Mouse (Mus musculus): ENCODE data around the gene Fam229b. TPM values are rescaled to one million over a fixed set of nuclear protein-coding genes. Genes with fewer than 3 reads are reported as not detected.

The Fam229b gene
- polyA plus RNA-seq, 1 experiment, result 7.2 TPM

- Histone ChIP-seq H3K27me3 (replicated peaks; ENCODE audit: control insufficient read depth, insufficient read depth, low read length) (no peaks in the 10 kb centered on the region), H3K4me1 (ENCODE audit: control insufficient read depth, insufficient read depth, low read length) (no peaks in the 10 kb centered on the region), H3K4me3 (ENCODE audit: insufficient read depth, low read depth, low read length) (no peak overlapping the region), H3K36me3 (ENCODE audit: control insufficient read depth, insufficient read depth, low read length) (no peaks in the 10 kb centered on the region), H3K27ac (ENCODE audit: insufficient read depth, low read depth, low read length) (no peak overlapping the region)
- no peak for DNase-seq
- TF ChIP-seq POLR2A (IDR thresholded peaks at IDR 0.05; ENCODE audit: low read depth, low read length) (no peak), CTCF (conservative IDR thresholded peaks at IDR 0.05; ENCODE audit: insufficient read depth, insufficient read length, low read depth, low read length) (no peak)
- WGBS, result 95% methylated on average over 1 of the region's 1 CpGs
Observed at GRCm38 (mm10) chr10:39161406-39161805, 27.7 kb upstream of the Fam229b start.

GRCm38 (mm10) chr10:39158306-39158705, 24.6 kb upstream of the Fam229b start:
- WGBS, result 78% methylated on average over 12 of the region's 12 CpGs
- DNase-seq, result no peak
- TF ChIP-seq POLR2A (IDR thresholded peaks at IDR 0.05; ENCODE audit: low read depth, low read length) (no peak), CTCF (conservative IDR thresholded peaks at IDR 0.05; ENCODE audit: insufficient read depth, insufficient read length, low read depth, low read length) (no peak)

GRCm38 (mm10) chr10:39157321-39157720, 23.6 kb upstream of the Fam229b start:
- 96% methylated on average over 1 of the region's 1 CpGs for WGBS
- DNase-seq, result no peak
- H3K27me3 ChIP-seq (replicated peaks; ENCODE audit: control insufficient read depth, insufficient read depth, low read length), result no peaks in the 10 kb centered on the region

More at GRCm38 (mm10) chr10:39158306-39158705, 24.6 kb upstream of the Fam229b start:
- no peak overlapping the region for H3K27ac ChIP-seq (ENCODE audit: insufficient read depth, low read depth, low read length)
- no peaks in the 10 kb centered on the region for H3K27me3 ChIP-seq (replicated peaks; ENCODE audit: control insufficient read depth, insufficient read depth, low read length)
- H3K36me3 ChIP-seq (ENCODE audit: control insufficient read depth, insufficient read depth, low read length), result no peaks in the 10 kb centered on the region
- H3K4me1 ChIP-seq (ENCODE audit: control insufficient read depth, insufficient read depth, low read length), result no peaks in the 10 kb centered on the region
- H3K4me3 ChIP-seq (ENCODE audit: insufficient read depth, low read depth, low read length), result no peak overlapping the region

GRCm38 (mm10) chr10:39156719-39157118, 23.0 kb upstream of the Fam229b start:
- no peak for DNase-seq
- 79% methylated on average over 5 of the region's 5 CpGs for WGBS
- H3K4me3 ChIP-seq (ENCODE audit: insufficient read depth, low read depth, low read length), result no peak overlapping the region

More at GRCm38 (mm10) chr10:39157321-39157720, 23.6 kb upstream of the Fam229b start:
- no peak for TF ChIP-seq CTCF (conservative IDR thresholded peaks at IDR 0.05; ENCODE audit: insufficient read depth, insufficient read length, low read depth, low read length)
- TF ChIP-seq POLR2A (IDR thresholded peaks at IDR 0.05; ENCODE audit: low read depth, low read length), result no peak
- no peaks in the 10 kb centered on the region for H3K36me3 ChIP-seq (ENCODE audit: control insufficient read depth, insufficient read depth, low read length)
- no peaks in the 10 kb centered on the region for H3K4me1 ChIP-seq (ENCODE audit: control insufficient read depth, insufficient read depth, low read length)
- no peak overlapping the region for H3K4me3 ChIP-seq (ENCODE audit: insufficient read depth, low read depth, low read length)
- no peak overlapping the region for H3K27ac ChIP-seq (ENCODE audit: insufficient read depth, low read depth, low read length)

GRCm38 (mm10) chr10:39142216-39142615, 8.5 kb upstream of the Fam229b start:
- TF ChIP-seq CTCF (conservative IDR thresholded peaks at IDR 0.05; ENCODE audit: insufficient read depth, insufficient read length, low read depth, low read length) (no peak), POLR2A (IDR thresholded peaks at IDR 0.05; ENCODE audit: low read depth, low read length) (no peak)
- 93% methylated on average over 12 of the region's 12 CpGs for WGBS
- H3K27ac ChIP-seq (ENCODE audit: insufficient read depth, low read depth, low read length), result no peak overlapping the region
- no peak overlapping the region for H3K4me3 ChIP-seq (ENCODE audit: insufficient read depth, low read depth, low read length)
- H3K27me3 ChIP-seq (replicated peaks; ENCODE audit: control insufficient read depth, insufficient read depth, low read length), result no peaks in the 10 kb centered on the region
- no peaks in the 10 kb centered on the region for H3K36me3 ChIP-seq (ENCODE audit: control insufficient read depth, insufficient read depth, low read length)
- no peaks in the 10 kb centered on the region for H3K4me1 ChIP-seq (ENCODE audit: control insufficient read depth, insufficient read depth, low read length)
- no peak for DNase-seq

More at GRCm38 (mm10) chr10:39156719-39157118, 23.0 kb upstream of the Fam229b start:
- Histone ChIP-seq H3K27ac (ENCODE audit: insufficient read depth, low read depth, low read length) (no peak overlapping the region), H3K27me3 (replicated peaks; ENCODE audit: control insufficient read depth, insufficient read depth, low read length) (no peaks in the 10 kb centered on the region), H3K36me3 (ENCODE audit: control insufficient read depth, insufficient read depth, low read length) (no peaks in the 10 kb centered on the region), H3K4me1 (ENCODE audit: control insufficient read depth, insufficient read depth, low read length) (no peaks in the 10 kb centered on the region)
- TF ChIP-seq POLR2A (IDR thresholded peaks at IDR 0.05; ENCODE audit: low read depth, low read length), result no peak
- TF ChIP-seq CTCF (conservative IDR thresholded peaks at IDR 0.05; ENCODE audit: insufficient read depth, insufficient read length, low read depth, low read length), result no peak

GRCm38 (mm10) chr10:39141401-39141800, 7.7 kb upstream of the Fam229b start:
- H3K36me3 ChIP-seq (ENCODE audit: control insufficient read depth, insufficient read depth, low read length), result no peaks in the 10 kb centered on the region
- H3K27me3 ChIP-seq (replicated peaks; ENCODE audit: control insufficient read depth, insufficient read depth, low read length), result no peaks in the 10 kb centered on the region
- TF ChIP-seq POLR2A (IDR thresholded peaks at IDR 0.05; ENCODE audit: low read depth, low read length), result no peak
- no peak for TF ChIP-seq CTCF (conservative IDR thresholded peaks at IDR 0.05; ENCODE audit: insufficient read depth, insufficient read length, low read depth, low read length)
- H3K4me1 ChIP-seq (ENCODE audit: control insufficient read depth, insufficient read depth, low read length), result no peaks in the 10 kb centered on the region
- DNase-seq, result no peak
- H3K27ac ChIP-seq (ENCODE audit: insufficient read depth, low read depth, low read length), result no peak overlapping the region
- no peak overlapping the region for H3K4me3 ChIP-seq (ENCODE audit: insufficient read depth, low read depth, low read length)
- whole genome bisulfite sequencing, result 99% methylated on average over 2 of the region's 2 CpGs

- WGBS, result 78% methylated on average over 14 of the region's 14 CpGs
- no peak overlapping the region for H3K4me3 ChIP-seq (ENCODE audit: insufficient read depth, low read depth, low read length)
- no peak overlapping the region for H3K27ac ChIP-seq (ENCODE audit: insufficient read depth, low read depth, low read length)
- no peak for TF ChIP-seq POLR2A (IDR thresholded peaks at IDR 0.05; ENCODE audit: low read depth, low read length)
- no peak for TF ChIP-seq CTCF (conservative IDR thresholded peaks at IDR 0.05; ENCODE audit: insufficient read depth, insufficient read length, low read depth, low read length)
- no peaks in the 10 kb centered on the region for H3K27me3 ChIP-seq (replicated peaks; ENCODE audit: control insufficient read depth, insufficient read depth, low read length)
- no peaks in the 10 kb centered on the region for H3K36me3 ChIP-seq (ENCODE audit: control insufficient read depth, insufficient read depth, low read length)
- no peaks in the 10 kb centered on the region for H3K4me1 ChIP-seq (ENCODE audit: control insufficient read depth, insufficient read depth, low read length)
- no peak for DNase-seq
Observed at GRCm38 (mm10) chr10:39140843-39141242, 7.1 kb upstream of the Fam229b start.

Data from kidney, adult 2 months (tissue).